Mouse (Mus musculus) embryo, embryonic 11.5 days (tissue): ENCODE results near the gene Tspan4.

ENCODE experiments used
- DNase-seq: peaks from one replicate; pipeline ENCODE4 v3.0.0-alpha.2; 2012; ENCODE audit warnings: low read depth, low spot score

The Tspan4 gene

GRCm38 (mm10) chr7:141476981-141477370 is 1.9 kb downstream of the Tspan4 start:
- DNase-seq, result no peak

- DNase-seq, result no peak
These were observed 2.7 kb downstream of the Tspan4 start for GRCm38 (mm10) chr7:141477578-141478269.

- no peak for DNase-seq
These were observed 3.3 kb downstream of the Tspan4 start for GRCm38 (mm10) chr7:141478270-141478748.

GRCm38 (mm10) chr7:141480842-141481497 is 5.9 kb downstream of the Tspan4 start:
- DNase-seq, result peak; percentile 69

GRCm38 (mm10) chr7:141481498-141482401 is 6.7 kb downstream of the Tspan4 start:
- no peak for DNase-seq

GRCm38 (mm10) chr7:141482531-141483024 is 7.5 kb downstream of the Tspan4 start:
- no peak for DNase-seq

DNA sequence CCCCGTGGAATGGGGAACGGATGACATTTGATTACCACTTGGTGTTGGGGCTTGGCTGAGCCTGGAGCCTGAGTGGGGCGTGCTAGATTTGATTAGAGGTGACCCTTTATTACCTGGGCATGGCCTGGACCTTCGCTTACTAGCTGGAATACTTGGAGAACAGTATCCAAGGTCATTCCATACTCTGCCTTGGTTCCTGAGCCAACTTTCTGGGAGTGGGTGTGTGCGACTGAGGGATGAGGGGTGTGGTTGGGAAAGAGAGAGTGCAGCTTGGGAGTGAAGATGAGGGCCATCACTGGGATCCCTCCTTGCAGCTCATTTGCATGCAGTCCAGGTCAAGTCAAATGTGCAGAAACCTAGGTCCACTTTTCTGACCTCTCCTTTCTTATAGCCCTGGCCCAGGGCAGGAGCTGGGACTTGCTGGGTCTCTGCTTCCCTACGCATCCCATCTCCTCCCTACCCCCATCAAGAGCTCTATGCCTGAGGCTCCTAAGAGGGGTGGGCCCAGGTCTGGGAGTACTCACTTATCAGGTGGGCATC is 8.1 kb downstream of the Tspan4 start:
- DNase-seq, result no peak

DNA sequence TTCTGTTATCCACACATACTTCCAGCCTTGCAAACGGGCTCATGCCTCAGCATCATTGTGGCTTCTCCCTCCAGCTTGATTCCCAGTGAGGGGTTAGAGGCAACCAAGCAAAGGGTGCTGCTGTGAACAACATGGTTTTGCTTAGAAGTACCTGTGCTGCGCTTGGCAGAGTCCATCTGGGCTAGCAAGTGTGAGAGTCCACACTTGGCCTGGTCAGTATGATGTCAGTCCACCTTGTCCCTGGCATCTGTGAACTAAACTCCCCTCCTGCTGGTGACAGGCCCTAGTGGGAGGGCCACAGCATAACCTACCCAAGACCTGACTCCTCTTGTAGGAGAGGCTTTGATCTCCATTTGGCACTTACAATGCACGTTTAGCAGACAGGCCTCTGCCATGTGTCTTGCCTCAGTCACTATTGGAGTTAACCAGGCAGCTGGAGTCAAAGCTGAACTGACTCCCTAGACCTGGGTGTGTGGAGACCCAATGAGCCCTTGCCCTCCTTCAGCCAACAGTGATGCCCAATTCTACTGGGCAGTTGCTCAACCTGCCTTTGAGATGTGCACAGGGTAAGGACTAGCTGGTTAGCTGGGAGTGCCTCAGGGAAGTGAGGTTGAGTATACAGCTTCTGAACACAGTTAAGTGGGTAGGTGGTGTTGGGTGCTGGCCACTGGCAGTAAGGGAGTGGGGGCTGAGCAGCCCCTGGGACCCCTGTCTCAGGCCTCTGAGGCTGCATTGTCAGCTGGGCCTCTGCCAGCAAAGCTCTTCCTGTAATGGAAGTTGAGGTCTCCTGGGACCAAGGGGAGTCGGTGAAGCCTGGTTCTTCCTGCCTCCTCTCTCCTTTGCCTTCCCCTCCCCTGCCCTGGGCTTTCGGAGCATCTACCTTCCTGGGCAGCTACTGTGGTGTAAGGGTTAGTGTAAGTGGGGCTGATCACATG is 9.4 kb downstream of the Tspan4 start:
- DNase-seq, result no peak

GRCm38 (mm10) chr7:141485186-141485585 is 10.1 kb downstream of the Tspan4 start:
- no peak for DNase-seq

GRCm38 (mm10) chr7:141485606-141486005 is 10.6 kb downstream of the Tspan4 start:
- DNase-seq, result no peak

DNA sequence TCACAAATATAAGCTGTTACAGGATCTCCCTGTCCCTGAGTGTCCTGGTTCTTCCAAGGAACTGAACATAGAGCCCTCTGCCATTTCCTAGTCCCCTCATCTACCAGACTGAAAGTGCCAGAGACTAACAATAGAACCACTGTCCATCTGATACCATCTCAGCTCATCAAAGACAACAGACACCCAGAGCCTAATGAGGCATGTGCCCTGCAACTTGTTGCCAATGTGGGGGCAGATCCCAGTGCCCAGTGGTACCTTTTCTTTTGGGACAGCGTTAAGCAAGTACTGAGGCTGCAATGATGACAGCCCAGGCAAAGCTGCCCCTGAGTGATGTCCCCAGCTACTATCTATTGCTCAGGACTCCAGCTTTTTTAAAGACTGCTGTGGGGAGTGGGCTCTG is 11.2 kb downstream of the Tspan4 start:
- DNase-seq, result no peak

- no peak for DNase-seq
These were observed 12.1 kb downstream of the Tspan4 start for GRCm38 (mm10) chr7:141487141-141487540.

- no peak for DNase-seq
These were observed 16.1 kb downstream of the Tspan4 start for GRCm38 (mm10) chr7:141491151-141491550.

DNA sequence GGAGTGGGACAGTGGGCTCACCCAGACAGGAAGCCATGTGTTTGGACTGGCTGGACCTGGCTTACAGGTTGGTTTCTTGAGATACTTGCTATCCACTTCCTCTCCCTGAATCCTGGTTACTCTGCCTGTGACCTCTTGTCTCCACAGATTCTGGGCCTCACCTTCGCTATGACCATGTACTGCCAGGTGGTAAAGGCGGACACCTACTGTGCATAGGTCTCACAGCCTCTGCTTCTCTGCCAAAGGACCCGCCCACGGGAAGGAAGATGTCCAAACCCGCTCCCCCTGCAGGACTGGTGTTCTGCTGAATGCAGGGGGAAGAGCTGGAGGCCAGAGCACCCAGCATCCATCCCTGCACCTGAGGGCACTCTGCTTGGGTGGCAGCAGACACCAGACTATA is 17.7 kb downstream of the Tspan4 start:
- no peak for DNase-seq

DNA sequence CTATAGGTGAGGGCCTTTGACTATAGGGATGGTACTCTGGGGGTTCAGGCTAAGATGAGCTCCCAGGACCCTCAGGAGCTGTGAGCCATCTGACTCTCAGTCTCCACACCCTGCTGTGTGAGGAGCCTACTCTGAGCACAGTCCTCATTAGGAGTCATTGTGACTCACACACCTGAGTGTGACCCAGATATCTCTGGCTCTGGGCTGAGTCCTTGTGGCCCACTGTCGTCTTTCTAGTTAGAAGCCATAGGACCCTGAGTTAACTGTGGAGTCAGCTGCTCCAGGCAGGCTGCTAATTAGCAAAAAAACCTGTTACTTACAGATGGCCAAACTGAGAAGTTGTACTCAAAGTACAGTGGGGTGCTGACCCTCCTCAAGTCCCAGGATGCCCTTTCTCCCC is 18.7 kb downstream of the Tspan4 start:
- DNase-seq, result no peak

DNA sequence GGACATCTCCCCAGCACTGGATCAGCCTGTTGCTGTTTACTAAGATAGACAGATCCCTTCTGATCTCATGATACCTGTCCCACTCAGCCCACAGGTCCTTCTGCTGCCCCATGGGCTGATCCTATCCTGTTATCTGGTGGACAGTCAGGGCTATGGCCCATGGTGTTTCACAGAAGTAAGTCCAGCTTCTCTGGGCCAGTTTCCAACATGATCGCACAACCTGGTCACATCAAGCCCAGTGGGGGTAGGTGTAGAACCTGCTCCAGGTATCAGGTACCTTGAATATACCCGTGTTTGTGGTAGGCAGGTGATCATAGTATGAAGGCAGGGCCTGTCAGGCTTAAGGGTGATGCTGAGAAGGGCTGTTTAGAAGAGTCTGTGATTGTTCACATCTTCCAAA is 20.3 kb downstream of the Tspan4 start:
- DNase-seq, result no peak

DNA sequence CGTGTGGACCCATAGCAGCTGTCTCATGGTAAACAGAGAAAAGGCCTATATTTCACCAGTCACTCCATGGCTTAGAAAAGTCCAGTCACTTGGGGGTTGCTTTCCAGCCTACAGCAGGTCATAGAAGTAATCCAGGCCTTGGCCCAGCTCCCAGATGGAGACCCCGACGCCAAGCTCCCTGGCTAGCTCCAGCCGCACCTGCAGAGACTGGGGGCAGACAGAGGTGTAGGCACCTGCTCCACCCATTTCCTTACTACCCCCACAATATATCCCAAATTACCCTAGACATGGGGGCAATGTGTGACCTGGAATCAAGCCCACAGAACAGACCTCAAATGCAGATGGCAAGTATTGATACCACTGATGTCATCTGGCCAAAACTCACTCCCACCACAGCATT is 20.9 kb downstream of the Tspan4 start:
- no peak for DNase-seq

GRCm38 (mm10) chr7:141497600-141497999 is 22.6 kb downstream of the Tspan4 start:
- no peak for DNase-seq

- no peak for DNase-seq
These were observed 26.9 kb downstream of the Tspan4 start for GRCm38 (mm10) chr7:141501820-141502555.

GRCm38 (mm10) chr7:141502556-141502905 is 27.5 kb downstream of the Tspan4 start:
- DNase-seq, result no peak
